Mouse (Mus musculus): ENCODE measurements around the gene Bag6.

Bag6 gene

DNA sequence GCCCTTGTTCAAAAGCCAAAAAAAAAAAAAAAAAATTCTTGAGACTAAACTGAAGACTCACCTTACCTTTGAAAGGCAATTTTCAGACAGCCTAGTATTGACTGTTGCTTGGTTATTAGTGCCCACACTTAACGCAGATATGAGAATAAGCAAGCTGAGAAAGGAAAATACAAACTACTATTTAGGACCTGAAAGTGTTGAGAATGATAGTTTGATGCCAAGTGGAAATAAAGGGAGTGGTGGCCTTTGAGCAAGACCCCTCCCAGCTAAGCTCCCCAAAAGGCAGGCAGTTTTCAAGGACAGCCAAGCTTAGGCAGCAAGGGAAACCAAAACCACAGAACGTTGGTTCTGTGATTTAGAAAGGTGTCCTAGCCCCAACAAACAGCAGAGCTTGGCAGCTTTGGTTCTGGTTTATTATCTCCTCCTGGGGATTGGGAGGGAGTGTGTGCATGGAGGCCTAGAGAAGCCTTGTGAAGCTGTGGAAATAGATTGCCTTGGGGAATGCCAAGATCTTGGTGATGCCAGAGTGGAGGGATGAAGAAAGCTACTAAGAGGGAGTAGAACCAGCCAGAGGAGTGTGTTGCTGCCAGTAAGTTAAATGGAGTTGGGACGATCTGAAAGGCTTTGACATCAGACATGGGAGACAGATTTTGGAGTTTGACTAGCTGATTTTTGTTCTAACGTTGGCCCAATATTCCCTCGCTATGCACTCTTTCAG is 13.1 kb downstream of the Bag6 start:
- DNase-seq, result no peak

DNA sequence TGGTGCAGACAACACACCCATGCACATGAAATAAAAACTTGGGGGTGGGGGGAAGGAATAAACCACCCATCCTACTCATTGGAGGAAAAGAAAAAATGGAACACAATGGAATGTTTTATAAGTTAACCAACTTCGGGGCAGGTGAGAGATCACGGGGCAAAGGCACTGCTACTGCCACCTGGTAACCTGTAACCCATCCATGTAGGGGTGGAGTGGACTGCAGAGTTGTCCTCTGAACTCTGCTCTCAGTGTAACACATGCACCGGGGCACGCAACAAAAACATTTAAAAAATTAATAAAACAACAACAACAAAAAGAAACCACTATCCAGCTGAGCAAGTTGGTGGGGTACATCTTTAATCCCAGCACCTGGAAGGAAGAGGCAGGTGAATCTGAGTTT is 17.1 kb downstream of the Bag6 start:
- DNase-seq, result no peak

DNA sequence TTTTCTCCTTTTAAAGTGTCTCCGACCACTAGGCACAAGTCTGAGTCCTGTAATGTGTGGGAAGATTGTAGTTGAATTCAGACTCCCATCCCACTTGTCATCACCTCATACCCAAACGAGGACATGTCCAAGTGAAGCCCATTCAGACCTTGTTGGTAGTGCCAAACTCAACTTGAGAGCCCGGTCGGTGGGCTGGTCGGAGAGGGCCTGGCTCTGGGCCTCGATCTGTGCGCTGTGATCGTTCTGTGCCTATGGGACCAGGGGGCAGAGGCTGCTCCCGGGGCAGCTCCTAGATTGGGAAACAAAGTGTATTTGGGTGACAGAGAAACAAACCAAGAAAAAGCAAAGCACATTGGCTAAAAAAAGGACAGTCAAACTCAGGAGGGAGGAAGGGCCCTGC is 18.1 kb downstream of the Bag6 start:
- DNase-seq, result no peak

DNA sequence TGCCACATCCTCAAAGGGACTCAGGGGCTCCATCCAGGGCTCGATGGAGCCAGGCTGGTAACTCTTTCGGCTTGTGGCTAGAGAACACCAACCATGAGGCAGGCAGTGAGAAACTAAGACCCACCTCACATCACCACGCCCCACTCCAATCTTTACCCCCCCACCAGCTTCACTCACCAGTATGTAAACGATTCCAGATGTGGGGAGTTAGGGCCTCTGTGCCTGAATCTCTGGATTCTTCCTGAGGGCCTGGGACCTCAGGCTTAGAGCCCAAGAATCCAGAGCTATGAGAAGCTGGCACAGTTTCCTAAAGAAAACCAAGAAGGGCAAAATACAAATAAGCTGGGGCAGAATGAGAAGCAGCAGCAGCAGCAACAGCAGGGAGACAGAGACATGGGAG is 19.0 kb downstream of the Bag6 start:
- no peak for DNase-seq

DNA sequence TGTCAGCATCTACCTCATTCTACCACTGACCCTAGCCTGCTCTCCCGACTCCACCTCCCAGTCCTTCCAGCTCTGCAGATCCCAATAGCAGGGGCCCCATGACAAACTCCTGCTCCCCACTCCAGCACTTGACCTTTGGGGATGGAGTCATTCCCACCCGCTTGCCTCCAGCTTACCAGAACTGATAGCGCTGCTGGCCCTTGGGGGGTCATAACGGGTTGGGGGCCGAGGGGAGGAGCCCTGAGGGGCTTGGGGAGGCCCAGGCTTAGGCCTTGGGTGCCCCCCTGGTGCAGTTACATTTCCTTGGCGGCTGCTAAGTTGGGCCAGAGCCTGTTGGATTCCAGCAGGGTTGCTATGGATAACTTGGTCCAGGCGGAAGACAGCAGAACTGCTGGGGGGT is 19.6 kb downstream of the Bag6 start:
- DNase-seq, result no peak

DNA sequence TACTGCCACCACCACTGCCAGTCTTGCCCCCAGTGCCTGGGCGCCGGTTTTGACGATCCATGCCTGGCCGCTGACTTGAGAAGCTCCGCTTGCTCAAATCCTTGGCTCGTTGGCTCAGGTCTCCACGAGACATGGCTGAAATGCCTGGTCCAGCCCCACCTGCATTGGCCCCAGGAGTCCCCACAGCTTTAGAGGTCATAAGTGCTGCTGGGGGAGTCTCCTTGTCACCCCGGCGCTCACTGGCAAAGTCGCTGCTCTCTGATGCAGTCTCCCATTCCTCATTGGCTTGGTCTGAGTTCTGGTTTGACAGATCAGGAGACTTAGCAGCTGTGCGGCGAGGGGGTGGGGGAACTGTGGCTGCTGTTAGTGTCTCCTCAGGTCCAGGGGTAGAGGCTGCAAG is 20.5 kb downstream of the Bag6 start:
- no peak for DNase-seq

DNA sequence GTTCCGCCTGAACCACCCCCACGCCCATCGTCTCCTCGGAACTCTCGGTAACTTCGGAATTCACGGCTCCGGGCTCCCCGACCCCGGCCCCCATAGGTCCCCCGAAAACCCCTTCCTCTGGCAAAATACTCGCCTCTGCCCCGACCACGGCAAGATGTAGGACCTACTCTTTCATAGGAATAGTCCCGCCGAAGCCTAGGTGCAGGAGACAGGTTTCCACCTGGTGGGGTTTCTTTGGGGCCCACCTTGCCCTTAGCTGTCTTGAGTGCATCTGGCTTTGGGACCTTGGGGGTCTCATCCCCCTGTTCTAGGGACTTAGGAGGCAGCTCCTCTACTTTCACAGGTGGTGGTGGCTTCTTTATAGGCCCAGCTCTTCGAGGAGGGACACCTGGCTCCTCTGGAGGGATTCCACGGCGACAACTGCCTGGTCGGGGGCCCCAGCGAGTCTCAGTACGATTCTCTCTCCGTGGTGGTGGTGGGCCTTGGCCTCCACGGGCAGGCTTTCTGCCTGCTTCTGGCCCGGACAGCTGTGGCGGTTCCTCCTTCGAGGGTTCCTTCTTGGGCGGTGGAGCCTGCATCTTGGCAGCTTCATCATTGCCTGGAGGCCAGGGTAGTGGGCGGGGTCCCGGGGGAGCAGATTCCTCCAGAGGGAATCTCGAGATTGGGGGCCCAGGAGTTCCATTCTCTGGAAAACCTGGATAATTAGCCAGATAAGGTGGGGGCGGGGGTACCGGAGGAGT is 21.7 kb downstream of the Bag6 start:
- no peak for DNase-seq

DNA sequence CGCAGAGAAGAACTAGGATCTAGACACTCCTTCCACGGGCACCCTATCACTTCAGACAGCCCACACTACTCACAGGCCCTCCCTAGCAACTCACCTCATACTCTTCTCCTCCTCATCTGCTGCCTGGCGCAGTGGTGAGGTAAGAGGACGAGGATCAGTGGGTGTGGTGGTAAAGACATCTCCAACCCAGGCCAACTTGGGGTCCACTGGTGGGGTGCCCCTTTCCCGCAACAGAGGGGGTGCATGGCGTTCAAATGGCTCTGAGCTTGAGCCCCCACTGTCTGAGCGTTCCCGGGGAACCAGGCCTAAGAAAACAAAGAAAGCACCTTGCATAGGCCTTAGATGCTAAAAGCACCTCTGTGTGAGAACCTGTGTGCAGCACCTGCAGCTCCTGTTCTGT is 22.3 kb downstream of the Bag6 start:
- no peak for DNase-seq

DNA sequence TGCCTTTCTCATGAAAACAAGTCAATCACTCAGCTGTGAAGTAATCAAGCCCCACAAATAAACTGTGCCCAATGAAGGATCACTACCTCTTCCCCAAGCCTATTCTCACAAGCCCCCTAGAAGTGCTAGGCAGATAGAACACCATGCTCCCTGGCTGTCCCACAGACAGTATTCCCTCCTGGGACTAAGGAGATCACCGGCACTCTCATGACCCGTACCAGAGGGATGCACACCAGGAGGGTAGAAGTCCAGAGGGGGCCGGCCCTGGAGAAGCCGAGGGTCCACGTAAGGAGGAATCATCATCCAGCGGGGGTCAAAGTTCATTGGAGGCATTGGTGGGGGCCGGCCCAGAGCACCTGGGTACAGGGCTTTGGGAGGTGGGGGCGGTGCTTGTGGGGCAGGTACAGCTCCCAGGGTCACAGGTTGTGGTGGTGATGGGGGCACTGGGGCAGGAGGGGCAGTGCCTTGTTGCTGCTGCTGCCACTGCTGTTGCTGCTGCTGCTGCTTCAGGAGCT is 22.7 kb downstream of the Bag6 start:
- no peak for DNase-seq

DNA sequence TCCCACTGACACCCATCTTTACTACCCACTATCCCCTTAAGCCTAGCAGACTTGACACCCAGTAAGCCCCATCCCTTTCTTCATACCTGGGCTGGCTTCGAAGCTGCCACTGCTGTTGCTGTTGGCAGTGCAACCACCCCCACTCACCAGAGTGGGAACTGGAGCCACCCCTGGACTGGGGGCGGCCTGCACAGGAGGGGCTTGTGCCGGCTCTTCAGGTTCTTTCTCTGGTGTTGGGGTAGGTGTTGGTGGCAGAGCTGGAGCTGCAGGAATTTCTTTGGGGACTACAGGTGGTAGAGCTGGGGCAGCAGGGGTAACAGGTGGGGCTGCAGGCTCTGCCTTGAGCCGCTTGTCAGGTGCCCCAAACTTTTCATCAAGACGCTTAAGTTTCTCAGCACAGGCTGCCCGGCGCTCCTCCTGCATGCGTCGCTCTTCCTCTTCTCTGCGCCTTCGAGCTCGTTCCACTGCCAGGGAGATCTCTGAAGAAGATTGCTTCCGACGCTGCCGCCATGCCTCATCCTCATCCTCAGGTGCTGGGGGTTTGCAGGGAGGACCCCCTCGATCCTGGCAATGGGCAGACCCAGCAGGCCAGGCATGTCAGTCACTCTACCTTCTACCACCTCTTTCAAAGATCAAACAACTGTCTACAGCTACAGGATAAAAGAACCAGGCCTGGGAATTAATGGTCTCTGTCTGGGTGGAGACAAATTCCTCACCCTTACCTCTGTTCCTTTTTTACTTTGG is 24.0 kb downstream of the Bag6 start:
- no peak for DNase-seq

DNA sequence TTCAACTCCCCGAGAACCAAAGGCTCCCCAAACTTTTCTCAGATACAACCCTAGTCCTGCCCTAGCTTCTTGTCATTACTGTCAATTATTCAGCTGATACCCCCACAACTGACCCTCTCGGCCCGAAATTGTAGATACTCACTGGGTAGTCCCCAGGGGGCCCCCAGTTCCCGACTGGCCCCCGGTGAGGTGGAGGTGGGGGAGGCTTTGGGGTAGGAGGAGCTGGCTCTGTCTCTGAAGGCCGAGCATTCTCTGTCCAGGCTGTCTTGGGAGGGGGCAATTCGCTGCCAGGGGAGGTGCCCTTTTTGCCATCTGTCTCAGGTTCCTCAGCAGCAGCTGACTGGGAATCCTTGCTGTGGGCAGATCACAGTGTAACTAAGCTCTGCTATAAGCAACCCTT is 24.7 kb downstream of the Bag6 start:
- DNase-seq, result no peak

DNA sequence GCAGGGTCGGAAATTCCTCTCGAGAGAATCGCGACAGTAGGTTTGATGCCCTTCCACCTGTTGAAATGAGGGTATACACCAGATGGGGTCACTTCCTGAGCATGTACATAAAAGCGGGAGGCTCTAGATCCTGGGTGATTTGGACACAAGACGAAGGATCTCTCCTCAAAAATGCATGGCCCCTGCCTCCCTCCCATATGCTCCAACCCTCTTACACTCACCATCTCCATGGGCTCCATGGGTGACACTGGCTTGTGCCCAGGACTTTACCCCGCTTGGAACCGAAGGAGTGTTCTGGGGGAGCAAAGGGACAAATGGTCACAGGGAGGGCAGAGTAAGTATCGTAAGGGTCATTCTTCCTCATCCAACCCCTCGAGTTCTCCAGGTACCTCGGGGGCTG is 26.4 kb downstream of the Bag6 start:
- no peak for DNase-seq

DNA sequence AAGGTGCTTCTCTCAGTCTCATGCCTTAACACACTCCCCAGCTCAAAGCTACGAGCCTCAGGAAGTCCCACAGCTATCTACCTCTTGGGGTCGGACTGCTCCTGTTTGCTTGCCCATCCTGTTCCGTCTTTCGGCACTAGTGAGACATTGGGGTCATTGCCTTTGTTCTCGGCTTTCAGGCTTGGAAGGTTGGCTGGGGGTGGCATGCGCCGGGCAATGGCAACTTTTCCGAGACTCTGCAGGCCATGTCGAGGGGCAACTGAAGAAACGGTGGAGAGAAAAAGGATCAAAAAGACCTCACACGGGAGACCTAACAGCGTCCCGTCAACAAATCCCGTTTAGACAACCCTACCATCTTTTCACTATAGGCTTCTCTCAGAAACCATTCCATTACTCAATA is 27.1 kb downstream of the Bag6 start:
- DNase-seq, result no peak

DNA sequence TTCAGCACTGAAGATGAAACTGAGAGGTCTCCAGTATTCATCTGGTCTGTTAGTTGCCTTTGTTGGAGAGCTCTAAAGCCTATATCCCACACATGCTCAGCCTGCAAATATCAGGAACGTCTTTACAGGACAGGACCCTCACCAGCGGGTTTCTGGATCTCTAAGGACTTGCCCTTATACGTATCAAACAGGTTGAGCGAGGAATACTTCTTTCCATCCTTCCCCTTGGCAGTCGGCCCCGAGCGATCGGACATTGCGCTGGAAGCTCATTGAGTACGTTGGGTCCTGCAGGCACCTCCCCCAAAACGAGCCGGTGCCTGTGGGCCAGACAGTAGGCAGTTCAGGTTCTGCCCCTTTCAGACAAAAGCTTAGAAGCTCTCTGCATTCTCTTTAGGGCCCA is 27.8 kb downstream of the Bag6 start:
- peak; percentile 55 for DNase-seq

DNA sequence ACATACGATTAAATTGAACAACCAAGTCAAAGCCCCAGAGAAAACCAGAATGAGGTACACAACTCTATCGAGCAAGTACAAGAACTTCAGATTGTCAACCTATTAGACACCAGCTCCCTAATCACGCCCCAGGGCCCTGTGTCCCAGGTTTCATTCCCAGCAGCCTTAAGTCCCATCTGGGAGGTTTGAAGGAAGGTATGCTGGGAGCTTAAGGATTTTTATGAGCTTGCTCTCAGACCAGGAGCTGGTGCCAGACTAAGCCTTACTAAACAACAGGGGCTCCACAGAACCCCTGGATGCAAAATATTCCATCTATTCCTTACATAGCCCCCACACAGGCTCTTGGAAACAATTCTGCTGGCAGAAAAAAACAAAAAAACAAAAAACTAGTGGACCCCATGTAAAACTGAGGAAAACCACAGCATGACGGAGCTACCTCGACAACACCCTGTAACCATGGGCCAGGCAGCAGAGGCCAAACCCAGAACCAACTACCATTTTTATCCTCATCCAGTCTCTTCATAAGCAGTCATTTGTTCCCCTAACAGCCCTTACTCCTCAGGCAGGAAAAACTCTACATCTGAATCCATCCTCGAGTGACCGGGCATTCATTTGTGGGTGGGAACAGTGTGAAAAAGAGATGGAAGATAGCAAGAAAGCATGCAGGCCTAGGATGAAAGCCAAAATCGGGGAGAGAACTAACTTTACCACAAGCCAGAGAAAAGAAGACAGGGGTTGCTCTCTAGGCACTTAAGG is 28.5 kb downstream of the Bag6 start:
- no peak for DNase-seq

DNA sequence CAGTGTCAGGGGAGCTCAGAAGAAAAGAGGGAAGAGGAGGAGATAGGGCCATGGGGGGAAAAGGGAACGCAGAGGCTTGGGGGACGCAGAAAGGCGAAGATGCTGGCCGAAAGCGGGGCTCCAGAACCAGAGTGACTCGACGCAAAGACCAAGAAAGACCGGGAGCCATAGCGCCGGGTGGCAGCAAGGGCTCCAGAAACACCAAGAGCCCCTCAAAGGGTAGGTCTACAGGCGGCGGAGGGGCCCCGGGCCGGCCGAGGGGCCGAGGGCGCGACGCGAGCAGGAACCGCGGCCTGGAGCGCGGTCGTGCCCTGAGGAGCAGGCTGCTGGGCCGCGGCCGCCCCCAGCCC is 29.2 kb downstream of the Bag6 start:
- DNase-seq, result no peak

DNA sequence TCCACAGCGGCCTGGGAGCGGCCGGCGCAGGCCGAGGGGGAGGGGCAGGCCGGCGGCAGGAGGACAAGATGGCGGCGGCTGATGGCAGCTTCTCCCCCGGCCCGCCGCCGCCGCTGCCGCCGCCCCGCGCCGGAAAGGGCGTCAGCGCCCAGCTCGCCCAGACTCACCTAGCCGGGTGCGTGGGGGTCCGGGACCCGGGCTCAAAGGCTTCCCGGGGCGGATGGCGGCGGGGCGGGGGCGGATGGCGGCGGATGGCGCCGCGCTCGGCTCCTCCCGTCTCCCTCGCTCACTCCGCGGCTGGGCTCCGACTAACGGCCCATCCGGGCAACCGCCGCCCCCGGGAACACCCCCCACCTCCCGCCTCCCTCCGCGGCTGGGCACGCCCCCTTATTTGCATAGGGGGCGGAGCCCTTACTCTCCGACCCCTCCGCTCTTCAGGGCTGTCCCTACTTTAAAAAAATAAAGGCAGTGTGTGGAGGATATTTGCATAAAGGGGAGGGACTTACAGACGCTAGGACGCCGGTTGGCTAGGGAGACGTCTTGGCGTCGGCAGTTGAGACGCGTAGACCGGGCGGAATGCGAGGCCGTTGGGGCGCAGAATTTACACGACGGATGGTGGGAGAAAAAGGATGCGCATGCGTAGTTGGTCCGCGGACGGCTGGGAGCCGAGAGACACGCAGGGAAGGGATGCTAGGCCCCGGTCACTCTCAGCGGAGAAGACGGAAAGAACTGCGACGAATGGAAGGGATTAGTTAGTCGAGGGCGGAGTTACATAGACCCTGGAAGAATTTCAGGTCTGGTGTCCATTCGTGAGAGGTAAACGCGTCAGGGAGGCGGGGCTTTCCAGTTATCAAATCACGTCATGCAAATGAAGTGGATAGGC is 29.8 kb downstream of the Bag6 start, which contains the start of gene Prrc2a:
Prrc2a (minus strand) TSS at position 330 of the 883 bp plus-strand sequence.
- DNase-seq, result peak; percentile 98

DNA sequence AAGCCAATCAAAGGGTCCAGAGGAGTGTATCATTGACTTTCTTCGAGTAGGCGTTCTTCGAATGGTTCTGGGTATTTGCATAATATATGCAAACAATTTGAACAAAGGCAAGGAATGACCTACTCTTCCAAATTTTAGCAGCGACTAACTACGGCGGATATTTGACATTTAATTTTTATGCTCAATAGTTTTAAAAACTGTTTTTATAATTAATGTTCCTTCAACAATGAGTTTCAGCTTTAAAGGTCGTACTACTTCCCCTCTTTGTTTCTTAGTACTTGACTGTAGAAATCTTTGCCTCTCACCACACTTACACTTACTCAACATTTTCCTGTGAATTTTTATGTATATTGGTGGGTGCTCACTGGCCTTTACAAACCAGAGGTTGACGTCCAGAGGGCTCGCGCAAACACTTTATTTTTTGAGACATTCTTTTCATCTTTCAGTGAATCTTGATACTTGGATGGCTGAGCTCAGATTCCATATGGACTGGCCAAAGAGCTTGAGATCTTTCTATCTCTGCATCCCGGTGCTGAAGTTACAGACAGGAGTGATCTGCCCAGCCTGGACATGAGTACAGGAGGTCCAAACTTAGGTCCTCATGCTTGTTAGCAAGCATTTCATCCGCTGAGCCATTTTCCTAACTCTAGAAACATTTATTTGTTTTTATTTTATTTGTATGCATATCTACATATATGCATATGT is 30.6 kb downstream of the Bag6 start:
- DNase-seq, result no peak

DNA sequence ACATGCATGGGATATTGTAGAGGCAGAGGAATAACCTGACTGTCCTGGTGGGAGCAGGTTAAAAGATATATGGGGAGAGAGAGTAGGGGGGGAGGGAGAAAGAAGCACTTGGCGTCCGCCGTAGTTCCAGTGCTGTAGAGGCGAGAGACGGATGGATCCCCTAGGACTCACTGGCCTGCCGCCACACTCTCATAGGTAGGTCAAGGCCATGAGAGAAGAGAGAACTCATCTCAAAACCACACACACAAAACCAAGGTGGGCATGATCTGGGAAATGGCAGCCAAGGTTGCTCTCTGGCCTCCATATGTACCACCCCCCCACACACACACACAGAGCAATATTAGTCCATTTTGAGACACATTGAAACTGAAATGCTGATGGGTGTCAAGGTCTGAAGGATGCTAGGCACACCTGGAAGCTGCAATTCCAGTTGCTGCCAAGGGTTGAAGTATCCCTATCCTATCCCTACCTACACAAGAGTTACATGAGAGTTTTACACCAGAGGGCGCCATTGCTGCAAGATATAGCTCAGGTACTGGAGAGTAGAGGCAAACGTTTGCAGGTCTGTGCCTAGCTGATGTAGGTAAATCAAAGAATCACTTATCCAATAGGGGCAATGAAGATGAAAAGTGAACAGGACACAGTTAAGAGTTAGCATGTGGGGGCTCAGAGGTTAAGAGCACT is 31.5 kb downstream of the Bag6 start:
- peak; percentile 79 for DNase-seq

DNA sequence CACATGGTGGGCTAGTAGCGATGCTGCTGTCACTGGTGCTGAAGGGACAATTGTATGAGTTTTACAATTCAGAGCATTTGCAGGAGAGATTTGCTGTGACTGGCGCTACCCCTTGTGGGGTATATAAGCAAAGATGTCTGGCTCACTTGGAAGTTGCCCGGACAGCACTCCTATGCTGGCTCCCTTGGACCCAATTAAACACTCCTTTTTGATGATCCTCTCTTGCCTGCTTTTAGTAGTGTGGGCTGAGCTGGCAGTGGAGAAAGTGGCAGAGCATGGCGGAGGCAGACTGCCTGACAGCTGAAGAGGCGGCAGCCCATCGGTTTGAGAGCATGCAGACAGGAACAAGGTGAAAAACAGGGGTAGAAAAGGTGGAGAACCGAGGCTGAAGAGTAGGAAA is 32.8 kb downstream of the Bag6 start:
- no peak for DNase-seq

Measured in lung, postnatal 10 days (tissue).